Mouse (Mus musculus) forebrain, embryonic 13.5 days (tissue): ENCODE data around the gene Olfr739. TPM values are rescaled to one million over a fixed set of nuclear protein-coding genes. Genes with fewer than 3 reads are reported as not detected.

Source experiments
- ATAC-seq: fragments of 200-750 bp; cut with Nextera tagmentation; 2 replicates; pipeline ENCODE4 v1.8.0; 2017
- H3K27ac ChIP-seq: fragments of 300-500 bp; sonication (generic); 2 replicates; pipeline ENCODE4 v1.5.1; 2015; ENCODE audit warnings: inconsistent platforms, mild to moderate bottlenecking, moderate library complexity
- H3K27me3 ChIP-seq: fragments of 300-500 bp; sonication (generic); 2 replicates; pipeline ENCODE4 v1.6.1; 2015; ENCODE audit warnings: mild to moderate bottlenecking, inconsistent platforms
- H3K36me3 ChIP-seq: fragments of 300-500 bp; sonication (generic); 2 replicates; pipeline ENCODE4 v1.6.1; 2015; ENCODE audit warnings: mild to moderate bottlenecking, inconsistent platforms; ENCODE audit not compliant: poor library complexity, severe bottlenecking
- H3K4me1 ChIP-seq: fragments of 300-500 bp; sonication (generic); 2 replicates; pipeline ENCODE4 v1.6.1; 2015; ENCODE audit warnings: inconsistent platforms
- H3K4me2 ChIP-seq: fragments of 300-500 bp; sonication (generic); 2 replicates; pipeline ENCODE4 v1.6.1; 2015; ENCODE audit warnings: inconsistent platforms, mild to moderate bottlenecking, moderate library complexity
- H3K4me3 ChIP-seq: fragments of 300-500 bp; sonication (generic); 2 replicates; pipeline ENCODE4 v1.5.1; 2015; ENCODE audit warnings: mild to moderate bottlenecking, inconsistent platforms
- H3K9ac ChIP-seq: fragments of 300-500 bp; sonication (generic); 2 replicates; pipeline ENCODE4 v1.6.1; 2015; ENCODE audit warnings: mild to moderate bottlenecking, inconsistent platforms
- H3K9me3 ChIP-seq: fragments of 300-500 bp; sonication (generic); replicated peaks from 2 replicates; pipeline ENCODE4 v1.6.1; 2016; ENCODE audit warnings: inconsistent platforms
- WGBS: fragments of 180-500 bp; shearing (Covaris S2); methylation state at CpG from one replicate; pipeline ENCODE4 v1.1.7; 2015; 5-methylcytosine and 5-hydroxymethylcytosine counted together
- polyA plus RNA-seq: library from polyadenylated mRNA; unstranded; fragments of >200 nt; fragmentation: Nextera tagmentation; extraction: Ambion mirVana; gene quantifications from 2 replicates; pipeline ENCODE4 v1.2.1, GENCODE M21; 2015

The Olfr739 gene
- not detected in 2 replicates for polyA plus RNA-seq

GRCm38 (mm10) chr14:50418326-50418725 lies at the start of gene Olfr739:
TSS of gene Olfr739 (plus strand) at chr14:50418626.
- Histone ChIP-seq H3K36me3 (no peaks in the 10 kb centered on the region), H3K4me3 (no peak within 1 kb of the TSS), H3K27me3 (no peaks in the 10 kb centered on the region), H3K4me2 (no peak within 1 kb of the TSS), H3K27ac (no peak within 1 kb of the TSS), H3K9me3 (no peaks in the 10 kb centered on the region), H3K9ac (no peak within 1 kb of the TSS), H3K4me1 (no peaks in the 10 kb centered on the region)
- WGBS, result 74% methylated on average over 2 of the region's 2 CpGs
- no peak for ATAC-seq

- 87% methylated on average over 2 of the region's 2 CpGs for WGBS
- no peak for ATAC-seq
- Histone ChIP-seq H3K9ac (no peak within 1 kb of the TSS), H3K36me3 (no peaks in the 10 kb centered on the region), H3K4me1 (no peaks in the 10 kb centered on the region), H3K4me2 (no peak within 1 kb of the TSS), H3K27ac (no peak within 1 kb of the TSS), H3K27me3 (no peaks in the 10 kb centered on the region), H3K4me3 (no peak within 1 kb of the TSS), H3K9me3 (no peaks in the 10 kb centered on the region)
These were observed 37.6 kb upstream of the Olfr739 start, which contains the start of gene Olfr736 for GRCm38 (mm10) chr14:50380863-50381262. TSS of gene Olfr736 (plus strand) at chr14:50381163.

GRCm38 (mm10) chr14:50407268-50407667 lies 11.2 kb upstream of the Olfr739 start, which contains the start of gene Olfr738:
TSS of gene Olfr738 (plus strand) at chr14:50407568.
- Histone ChIP-seq H3K4me3 (no peak within 1 kb of the TSS), H3K27me3 (no peaks in the 10 kb centered on the region), H3K27ac (no peak within 1 kb of the TSS), H3K9me3 (no peaks in the 10 kb centered on the region), H3K36me3 (no peaks in the 10 kb centered on the region), H3K4me2 (no peak within 1 kb of the TSS), H3K4me1 (no peaks in the 10 kb centered on the region), H3K9ac (no peak within 1 kb of the TSS)
- WGBS, result 86% methylated on average over 1 of the region's 1 CpGs
- no peak for ATAC-seq

- no peak within 1 kb of the TSS for H3K27ac ChIP-seq
- 86% methylated on average over 3 of the region's 3 CpGs for WGBS
- no peaks in the 10 kb centered on the region for H3K4me1 ChIP-seq
- H3K9ac ChIP-seq, result no peak within 1 kb of the TSS
- no peaks in the 10 kb centered on the region for H3K9me3 ChIP-seq
- no peak within 1 kb of the TSS for H3K4me2 ChIP-seq
- H3K36me3 ChIP-seq, result no peaks in the 10 kb centered on the region
- ATAC-seq, result no peak
- no peak within 1 kb of the TSS for H3K4me3 ChIP-seq
- H3K27me3 ChIP-seq, result no peaks in the 10 kb centered on the region
These were observed 26.8 kb downstream of the Olfr739 start, which contains the start of gene Olfr740 for GRCm38 (mm10) chr14:50445245-50445644. TSS of gene Olfr740 (plus strand) at chr14:50445545.

GRCm38 (mm10) chr14:50472438-50472837 lies 54.0 kb downstream of the Olfr739 start, which contains the start of gene Olfr741:
TSS of gene Olfr741 (plus strand) at chr14:50472738.
- ATAC-seq, result no peak
- H3K4me1 ChIP-seq, result no peaks in the 10 kb centered on the region
- WGBS, result 75% methylated on average over 2 of the region's 2 CpGs
- no peaks in the 10 kb centered on the region for H3K27me3 ChIP-seq
- no peaks in the 10 kb centered on the region for H3K9me3 ChIP-seq
- H3K9ac ChIP-seq, result no peak within 1 kb of the TSS
- H3K36me3 ChIP-seq, result no peaks in the 10 kb centered on the region
- H3K4me3 ChIP-seq, result no peak within 1 kb of the TSS
- no peak within 1 kb of the TSS for H3K27ac ChIP-seq
- no peak within 1 kb of the TSS for H3K4me2 ChIP-seq

Other genes with a start within 250 kb of the Olfr739 start
- gene Olfr730, start 230.4 kb upstream of the Olfr739 start, polyA plus RNA-seq, result not detected in 2 replicates
- gene Olfr731, start 176.8 kb upstream of the Olfr739 start, polyA plus RNA-seq, result not detected in 2 replicates
- gene Olfr732, start 134.4 kb upstream of the Olfr739 start, polyA plus RNA-seq, result not detected in 2 replicates
- gene Olfr733, start 117.1 kb upstream of the Olfr739 start, polyA plus RNA-seq, result not detected in 2 replicates
- gene Olfr734, start 91.9 kb upstream of the Olfr739 start, polyA plus RNA-seq, result not detected in 2 replicates
- gene Olfr735, start 69.8 kb upstream of the Olfr739 start, polyA plus RNA-seq, result not detected in 2 replicates
- not detected in 2 replicates for gene Tlr11, start 60.7 kb upstream of the Olfr739 start, polyA plus RNA-seq
- not detected in 2 replicates for gene Olfr736, start 37.5 kb upstream of the Olfr739 start, polyA plus RNA-seq
- not detected in 2 replicates for gene Olfr738, start 11.1 kb upstream of the Olfr739 start, polyA plus RNA-seq
- not detected in 2 replicates for gene Olfr740, start 26.9 kb downstream of the Olfr739 start, polyA plus RNA-seq
- not detected in 2 replicates for gene Olfr741, start 54.1 kb downstream of the Olfr739 start, polyA plus RNA-seq
- gene Olfr742, start 85.0 kb downstream of the Olfr739 start, polyA plus RNA-seq, result not detected in 2 replicates
- not detected in 2 replicates for gene Olfr743, start 103.2 kb downstream of the Olfr739 start, polyA plus RNA-seq
- gene Olfr744, start 196.3 kb downstream of the Olfr739 start, polyA plus RNA-seq, result not detected in 2 replicates
- not detected in 2 replicates for gene Olfr745, start 220.8 kb downstream of the Olfr739 start, polyA plus RNA-seq
- gene Olfr746, start 228.5 kb downstream of the Olfr739 start, polyA plus RNA-seq, result not detected in 2 replicates